Mouse (Mus musculus) megakaryocyte, embryonic 14.5 days (primary cell): ENCODE measurements around the gene Rufy4.

Source experiments
- FLI1 ChIP-seq: IDR thresholded peaks from 2 replicates; pipeline ENCODE4 v1.6.1; 2012; ENCODE audit warnings: low read length, inconsistent platforms, mixed read lengths
- GATA1 ChIP-seq: IDR thresholded peaks from 3 replicates; pipeline ENCODE4 v1.6.1; 2012; ENCODE audit warnings: mixed read lengths, low read length, inconsistent platforms, borderline replicate concordance

GRCm38 (mm10) chr1:74117876-74118275 lies 7.5 kb upstream of the Rufy4 start:
- no peak for TF ChIP-seq GATA1
- TF ChIP-seq FLI1, result no peak
